Mouse (Mus musculus) neural tube, embryonic 15.5 days (tissue): ENCODE measurements around the gene Idua. TPM values are rescaled to one million over a fixed set of nuclear protein-coding genes. Genes with fewer than 3 reads are reported as not detected.

Source experiments
- ATAC-seq: fragments of 200-750 bp; cut with Nextera tagmentation; 2 replicates; pipeline ENCODE4 v1.8.0; 2017; ENCODE audit warnings: mild to moderate bottlenecking, moderate TSS enrichment, moderate library complexity; ENCODE audit not compliant: low FRiP score
- H3K27ac ChIP-seq: fragments of 300-500 bp; sonication (generic); replicated peaks from 2 replicates; pipeline ENCODE4 v1.5.1; 2015; ENCODE audit warnings: mild to moderate bottlenecking, inconsistent platforms
- H3K27me3 ChIP-seq: fragments of 300-500 bp; sonication (generic); replicated peaks from 2 replicates; pipeline ENCODE4 v1.6.1; 2015; ENCODE audit warnings: inconsistent platforms
- H3K36me3 ChIP-seq: fragments of 300-500 bp; sonication (generic); 2 replicates; pipeline ENCODE4 v1.6.1; 2015; ENCODE audit warnings: inconsistent platforms
- H3K4me1 ChIP-seq: fragments of 300-500 bp; sonication (generic); 2 replicates; pipeline ENCODE4 v1.6.1; 2015; ENCODE audit warnings: inconsistent platforms
- H3K4me2 ChIP-seq: fragments of 300-500 bp; sonication (generic); 2 replicates; pipeline ENCODE4 v1.6.1; 2015; ENCODE audit warnings: inconsistent platforms, mild to moderate bottlenecking, moderate library complexity
- H3K4me3 ChIP-seq: fragments of 300-500 bp; sonication (generic); replicated peaks from 2 replicates; pipeline ENCODE4 v1.5.1; 2015; ENCODE audit warnings: mild to moderate bottlenecking, inconsistent platforms
- H3K9ac ChIP-seq: fragments of 300-500 bp; sonication (generic); replicated peaks from 2 replicates; pipeline ENCODE4 v1.6.1; 2015; ENCODE audit warnings: mild to moderate bottlenecking, inconsistent platforms
- H3K9me3 ChIP-seq: fragments of 300-500 bp; sonication (generic); replicated peaks from 2 replicates; pipeline ENCODE4 v1.6.1; 2016; ENCODE audit warnings: inconsistent platforms
- WGBS: fragments of 180-500 bp; shearing (Covaris S2); methylation state at CpG from one replicate; pipeline ENCODE4 v1.1.7; 2015; ENCODE audit warnings: mixed read lengths; 5-methylcytosine and 5-hydroxymethylcytosine counted together
- polyA plus RNA-seq: library from polyadenylated mRNA; unstranded; fragments of >200 nt; fragmentation: Nextera tagmentation; extraction: Ambion mirVana; gene quantifications from 2 replicates; pipeline ENCODE4 v1.2.1, GENCODE M21; 2015

Gene Idua
- polyA plus RNA-seq, 1 experiment from 2014 or later = 11.4 TPM

GRCm38 (mm10) chr5:108655891-108656650 is 4.1 kb upstream of the Idua start:
- Histone ChIP-seq H3K4me1 (peaks cover 32% of the 10 kb centered on the region), H3K4me3 (no peak overlapping the region), H3K9ac (no peak overlapping the region), H3K4me2 (no peak overlapping the region), H3K36me3 (peaks cover 59% of the 10 kb centered on the region), H3K27ac (no peak overlapping the region), H3K27me3 (no peaks in the 10 kb centered on the region), H3K9me3 (no peaks in the 10 kb centered on the region)
- WGBS = 94% methylated on average over 15 of the region's 15 CpGs
- no peak for ATAC-seq

- no peaks in the 10 kb centered on the region for H3K9me3 ChIP-seq
- 75% methylated on average over 5 of the region's 5 CpGs for WGBS
- H3K4me3 ChIP-seq = no peak overlapping the region
- H3K4me2 ChIP-seq = no peak overlapping the region
- H3K9ac ChIP-seq = no peak overlapping the region
- H3K27me3 ChIP-seq = no peaks in the 10 kb centered on the region
- H3K4me1 ChIP-seq = peaks cover 33% of the 10 kb centered on the region
- H3K36me3 ChIP-seq = peaks cover 51% of the 10 kb centered on the region
- ATAC-seq = no peak
- H3K27ac ChIP-seq = no peak overlapping the region
These were observed 2.7 kb upstream of the Idua start for GRCm38 (mm10) chr5:108657406-108657805.

GRCm38 (mm10) chr5:108658611-108659010 is 1.5 kb upstream of the Idua start:
- Histone ChIP-seq H3K4me2 (peak overlapping the region; percentile 92; the same call in 1 of the 2 replicates), H3K36me3 (peaks cover 39% of the 10 kb centered on the region), H3K27me3 (no peaks in the 10 kb centered on the region), H3K4me3 (no peak overlapping the region), H3K9ac (0 out of 2 replicates have a peak overlapping the region, but pooled peaks have one; percentile 14), H3K27ac (no peak overlapping the region), H3K4me1 (peaks cover 33% of the 10 kb centered on the region), H3K9me3 (no peaks in the 10 kb centered on the region)
- ATAC-seq = no peak
- WGBS = 81% methylated on average over 1 of the region's 1 CpGs

- Histone ChIP-seq H3K4me1 (peaks cover 33% of the 10 kb centered on the region), H3K27ac (peak overlapping the region; percentile 72), H3K4me3 (peak overlapping the region; percentile 98), H3K9ac (peak overlapping the region; percentile 93), H3K36me3 (peaks cover 17% of the 10 kb centered on the region), H3K4me2 (peak overlapping the region; percentile 92), H3K27me3 (no peaks in the 10 kb centered on the region), H3K9me3 (no peaks in the 10 kb centered on the region)
- WGBS = 10% methylated on average over 35 of the region's 36 CpGs
- ATAC-seq = peak; percentile 98
These were observed 619 bp downstream of the Idua start for GRCm38 (mm10) chr5:108660632-108661268.

- no peaks in the 10 kb centered on the region for H3K27me3 ChIP-seq
- ATAC-seq = no peak
These were observed 2.6 kb downstream of the Idua start for GRCm38 (mm10) chr5:108662772-108663171.

GRCm38 (mm10) chr5:108665066-108665465 is 4.9 kb downstream of the Idua start:
- WGBS = 44% methylated on average over 3 of the region's 3 CpGs
- Histone ChIP-seq H3K4me3 (no peak overlapping the region), H3K9me3 (no peaks in the 10 kb centered on the region), H3K9ac (no peak overlapping the region), H3K27me3 (no peaks in the 10 kb centered on the region), H3K4me2 (no peak overlapping the region), H3K4me1 (peaks cover 24% of the 10 kb centered on the region), H3K27ac (no peak overlapping the region), H3K36me3 (no peaks in the 10 kb centered on the region)
- ATAC-seq = no peak

More at GRCm38 (mm10) chr5:108662772-108663171, 2.6 kb downstream of the Idua start:
- Histone ChIP-seq H3K9me3 (no peaks in the 10 kb centered on the region), H3K4me3 (no peak overlapping the region), H3K4me2 (no peak overlapping the region), H3K4me1 (peaks cover 28% of the 10 kb centered on the region), H3K36me3 (peaks cover under 1% of the 10 kb centered on the region; the same call in 1 of the 2 replicates), H3K9ac (no peak overlapping the region), H3K27ac (no peak overlapping the region)
- 82% methylated on average over 4 of the region's 4 CpGs for WGBS

GRCm38 (mm10) chr5:108667370-108667769 is 7.2 kb downstream of the Idua start:
- WGBS = 88% methylated on average over 2 of the region's 2 CpGs
- no peak for ATAC-seq
- Histone ChIP-seq H3K4me1 (peaks cover 25% of the 10 kb centered on the region), H3K4me2 (no peak overlapping the region), H3K4me3 (no peak overlapping the region), H3K27ac (no peak overlapping the region), H3K27me3 (no peaks in the 10 kb centered on the region), H3K9ac (no peak overlapping the region), H3K9me3 (no peaks in the 10 kb centered on the region), H3K36me3 (peaks cover 11% of the 10 kb centered on the region; the same call in 1 of the 2 replicates)

- Histone ChIP-seq H3K4me2 (peak overlapping the region; percentile 71), H3K9me3 (no peaks in the 10 kb centered on the region)
- 11% methylated on average over 3 of the region's 3 CpGs for WGBS
These were observed 8.3 kb downstream of the Idua start for GRCm38 (mm10) chr5:108668387-108668932.

GRCm38 (mm10) chr5:108668977-108669936 is 9.1 kb downstream of the Idua start, which contains the start of gene Dgkq:
Dgkq (minus strand) TSS chr5:108669672.
- Histone ChIP-seq H3K27me3 (no peaks in the 10 kb centered on the region), H3K36me3 (peaks cover 21% of the 10 kb centered on the region; the same call in 1 of the 2 replicates), H3K9me3 (no peaks in the 10 kb centered on the region), H3K4me1 (peaks cover 25% of the 10 kb centered on the region), H3K9ac (peak within 1 kb of the TSS; percentile 53), H3K27ac (peak within 1 kb of the TSS; percentile 87), H3K4me3 (peak within 1 kb of the TSS; percentile 53), H3K4me2 (peak within 1 kb of the TSS; percentile 71)
- WGBS = 4% methylated on average over 43 of the region's 43 CpGs
- peak; percentile 83 for ATAC-seq

More at GRCm38 (mm10) chr5:108668387-108668932, 8.3 kb downstream of the Idua start:
- Histone ChIP-seq H3K4me1 (peaks cover 25% of the 10 kb centered on the region), H3K36me3 (peaks cover 20% of the 10 kb centered on the region; the same call in 1 of the 2 replicates), H3K9ac (peak overlapping the region; percentile 53), H3K27ac (peak overlapping the region; percentile 87), H3K27me3 (no peaks in the 10 kb centered on the region), H3K4me3 (peak overlapping the region; percentile 53)
- ATAC-seq = no peak; the same call in 1 of the 2 replicates

- WGBS = 77% methylated on average over 9 of the region's 9 CpGs
- Histone ChIP-seq H3K27me3 (no peaks in the 10 kb centered on the region), H3K36me3 (peaks cover 21% of the 10 kb centered on the region; the same call in 1 of the 2 replicates), H3K4me1 (peaks cover 25% of the 10 kb centered on the region), H3K27ac (peak overlapping the region; percentile 87; the same call in 1 of the 2 replicates), H3K9me3 (no peaks in the 10 kb centered on the region), H3K4me2 (peak overlapping the region; percentile 71), H3K9ac (no peak overlapping the region), H3K4me3 (no peak overlapping the region)
- ATAC-seq = no peak
These were observed 9.9 kb downstream of the Idua start for GRCm38 (mm10) chr5:108669986-108670385.

GRCm38 (mm10) chr5:108670785-108671184 is 10.7 kb downstream of the Idua start:
- ATAC-seq = no peak
- Histone ChIP-seq H3K27me3 (no peaks in the 10 kb centered on the region), H3K9me3 (no peaks in the 10 kb centered on the region), H3K4me1 (peaks cover 25% of the 10 kb centered on the region), H3K9ac (no peak overlapping the region), H3K36me3 (peaks cover 21% of the 10 kb centered on the region; the same call in 1 of the 2 replicates), H3K4me3 (no peak overlapping the region), H3K27ac (no peak overlapping the region), H3K4me2 (no peak overlapping the region)
